Mouse (Mus musculus) olfactory bulb, adult 2 months (tissue): ENCODE data around the gene Slc34a2. TPM values are rescaled to one million over a fixed set of nuclear protein-coding genes. Genes with fewer than 3 reads are reported as not detected.

Experiments used
- H3K27ac ChIP-seq: fragments of 200-500 bp; 2 replicates; pipeline ENCODE4 v1.5.1; 2012; ENCODE audit warnings: low read depth, low read length; ENCODE audit not compliant: insufficient read depth
- H3K4me1 ChIP-seq: fragments of 200-500 bp; 2 replicates; pipeline ENCODE4 v1.6.1; 2012; ENCODE audit warnings: low read length; ENCODE audit not compliant: control insufficient read depth, insufficient read depth
- H3K4me3 ChIP-seq: fragments of 200-500 bp; 2 replicates; pipeline ENCODE4 v1.5.1; 2012; ENCODE audit warnings: mild to moderate bottlenecking, low read depth, low read length, moderate library complexity; ENCODE audit not compliant: insufficient read depth
- CTCF ChIP-seq: fragments of 200-500 bp; IDR thresholded peaks from 2 replicates; pipeline ENCODE4 v1.5.1; 2012; ENCODE audit warnings: low read depth, mild to moderate bottlenecking, low read length, moderate library complexity; ENCODE audit not compliant: insufficient read depth
- POLR2A ChIP-seq: fragments of 200-500 bp; IDR thresholded peaks from 2 replicates; pipeline ENCODE4 v1.6.1; 2012; ENCODE audit warnings: mild to moderate bottlenecking, low read depth, low read length, moderate library complexity; ENCODE audit not compliant: insufficient read depth
- WGBS: fragments of 180-500 bp; shearing (Covaris S2); methylation state at CpG from one replicate; pipeline ENCODE4 v1.1.7; 2018; 5-methylcytosine and 5-hydroxymethylcytosine counted together
- polyA plus RNA-seq: library from polyadenylated mRNA; stranded (reverse); fragments of >200 nt; gene quantifications from 2 replicates; pipeline ENCODE4 v1.2.4, GENCODE M21; 2012; ENCODE audit warnings: low replicate concordance; ENCODE audit not compliant: missing spikeins, insufficient read depth, insufficient read length

Slc34a2 gene
- polyA plus RNA-seq, 1 experiment = not detected

DNA sequence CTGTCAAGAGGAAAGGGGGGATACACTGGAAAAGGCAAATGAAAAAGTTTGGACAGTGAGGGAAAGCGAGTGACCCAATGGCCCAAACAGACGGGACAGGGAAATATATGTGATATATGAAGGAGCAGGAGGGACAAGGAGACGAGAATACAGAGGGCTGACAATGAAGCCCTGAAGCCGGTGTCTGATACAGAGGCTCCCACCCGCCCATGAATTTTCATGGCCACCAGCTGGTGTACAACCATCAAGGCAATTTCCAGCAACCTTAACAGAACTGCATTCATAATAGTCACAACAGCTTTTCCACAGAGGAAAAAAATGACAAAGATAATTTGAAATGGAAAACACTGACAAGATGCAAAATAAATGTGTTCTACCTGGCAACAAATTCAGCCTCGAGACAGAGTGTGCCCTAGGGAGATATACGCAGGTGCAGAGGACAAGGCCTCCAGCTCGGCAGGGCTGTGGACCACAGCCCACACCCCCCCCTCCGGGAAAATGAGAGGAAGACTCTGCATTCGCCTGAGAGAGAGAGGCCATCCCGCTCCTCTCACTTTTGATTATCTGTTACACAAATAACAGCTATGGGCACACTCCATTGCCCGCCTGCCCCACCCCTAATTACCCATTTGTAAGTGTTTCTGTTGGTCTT lies 76.9 kb downstream of the Slc34a2 start:
- Histone ChIP-seq H3K4me1 (no peaks in the 10 kb centered on the region; the same call in 1 of the 2 replicates), H3K27ac (no peak overlapping the region), H3K4me3 (no peak overlapping the region)
- WGBS = 83% methylated on average over 12 of the region's 12 CpGs
- TF ChIP-seq CTCF = no peak
- TF ChIP-seq POLR2A = no peak

GRCm38 (mm10) chr5:53118212-53118611 lies 80.3 kb downstream of the Slc34a2 start:
- WGBS = 89% methylated on average over 8 of the region's 8 CpGs
- Histone ChIP-seq H3K4me1 (peaks cover 2% of the 10 kb centered on the region; the same call in 1 of the 2 replicates), H3K4me3 (no peak overlapping the region), H3K27ac (no peak overlapping the region)
- TF ChIP-seq CTCF = no peak
- no peak for TF ChIP-seq POLR2A

DNA sequence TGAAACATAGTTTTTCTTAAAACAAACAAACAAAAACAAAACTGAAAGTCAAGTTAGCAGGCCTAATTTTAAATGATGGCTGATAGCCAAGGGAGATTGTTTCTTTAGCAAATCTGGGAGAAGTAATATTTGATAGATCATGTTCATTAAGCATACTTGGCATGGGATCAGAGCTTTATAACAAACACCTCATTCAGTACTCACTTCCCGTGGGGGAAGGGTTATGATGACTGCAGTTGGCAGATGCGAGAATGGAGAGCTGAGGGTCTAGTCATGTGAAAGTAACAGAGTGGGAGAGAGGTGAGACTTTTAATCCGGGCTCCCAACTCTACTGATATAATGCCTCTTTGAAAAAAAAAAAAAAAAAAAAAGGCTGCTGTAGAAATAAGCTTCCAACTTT lies 81.8 kb downstream of the Slc34a2 start:
- Histone ChIP-seq H3K27ac (no peak overlapping the region), H3K4me3 (no peak overlapping the region), H3K4me1 (peaks cover 2% of the 10 kb centered on the region; the same call in 1 of the 2 replicates)
- 51% methylated on average over 3 of the region's 3 CpGs for WGBS
- TF ChIP-seq CTCF (no peak), POLR2A (no peak)

Other genes starting within 250 kb of the Slc34a2 start
- not detected in 2 replicates for gene Anapc4, start 204.1 kb upstream of the Slc34a2 start, polyA plus RNA-seq
- not detected in 2 replicates for gene Sel1l3, start 175.8 kb downstream of the Slc34a2 start, polyA plus RNA-seq
- not detected in 2 replicates for gene Smim20, start 229.0 kb downstream of the Slc34a2 start, polyA plus RNA-seq